Mouse (Mus musculus) limb, embryonic 14.5 days (tissue): Measurements from ENCODE around the gene Pitpnc1. TPM values are rescaled to one million over a fixed set of nuclear protein-coding genes. Genes with fewer than 3 reads are reported as not detected.

Source experiments
- ATAC-seq: fragments of 200-750 bp; cut with Nextera tagmentation; 2 replicates; pipeline ENCODE4 v1.8.0; 2017; ENCODE audit warnings: low read depth, moderate number of reproducible peaks, moderate TSS enrichment; ENCODE audit not compliant: low FRiP score
- DNase-seq: peaks from one replicate; pipeline ENCODE4 v3.0.0-alpha.2; 2015; ENCODE audit warnings: low spot score
- H3K27ac ChIP-seq: fragments of 300-500 bp; sonication (generic); replicated peaks from 2 replicates; pipeline ENCODE4 v1.5.1; 2014; ENCODE audit warnings: low read depth, mild to moderate bottlenecking, low read length, moderate library complexity, mixed read lengths
- H3K27me3 ChIP-seq: fragments of 300-500 bp; sonication (generic); 2 replicates; pipeline ENCODE4 v1.6.1; 2014; ENCODE audit warnings: low read length, mixed read lengths; ENCODE audit not compliant: control insufficient read depth, insufficient read depth
- H3K36me3 ChIP-seq: fragments of 300-500 bp; sonication (generic); 2 replicates; pipeline ENCODE4 v1.6.1; 2014; ENCODE audit warnings: mild to moderate bottlenecking, low read length, moderate library complexity, mixed read lengths; ENCODE audit not compliant: control insufficient read depth, insufficient read depth
- H3K4me1 ChIP-seq: fragments of 300-500 bp; sonication (generic); 2 replicates; pipeline ENCODE4 v1.6.1; 2014; ENCODE audit warnings: antibody characterized with exemption, low read length, mixed read lengths; ENCODE audit not compliant: control insufficient read depth, insufficient read depth
- H3K4me2 ChIP-seq: fragments of 300-500 bp; sonication (generic); replicated peaks from 2 replicates; pipeline ENCODE4 v1.6.1; 2014; ENCODE audit warnings: low read depth, mild to moderate bottlenecking, low read length, moderate library complexity; ENCODE audit not compliant: severe bottlenecking
- H3K4me3 ChIP-seq: fragments of 300-500 bp; sonication (generic); replicated peaks from 2 replicates; pipeline ENCODE4 v1.5.1; 2014; ENCODE audit warnings: low read length
- H3K9ac ChIP-seq: fragments of 300-500 bp; sonication (generic); 2 replicates; pipeline ENCODE4 v1.6.1; 2014; ENCODE audit warnings: mild to moderate bottlenecking, low read depth, low read length, moderate library complexity; ENCODE audit not compliant: severe bottlenecking
- H3K9me3 ChIP-seq: fragments of 300-500 bp; sonication (generic); 2 replicates; pipeline ENCODE4 v1.6.1; 2016; ENCODE audit warnings: low read length; ENCODE audit not compliant: control insufficient read depth
- POLR2A ChIP-seq: fragments of 200-500 bp; IDR thresholded peaks from 2 replicates; pipeline ENCODE4 v1.8.0; 2012; ENCODE audit warnings: inconsistent platforms, mild to moderate bottlenecking, moderate library complexity, borderline replicate concordance; ENCODE audit not compliant: insufficient read depth, insufficient read length; ENCODE audit errors: extremely low read depth
- WGBS: fragments of 180-500 bp; shearing (Covaris S2); extraction: QIAGEN DNeasy Blood & Tissue Kit; methylation state at CpG from one replicate; pipeline ENCODE4 v1.1.7; 2014; 5-methylcytosine and 5-hydroxymethylcytosine counted together
- polyA plus RNA-seq, 2 experiments: library from polyadenylated mRNA; depleted of rRNA in 1 of 2; stranded (reverse) in 1 of 2; unstranded in 1 of 2; fragments of >200 nt; fragmentation: Nextera tagmentation in 1 of 2; extraction: Ambion mirVana in 1 of 2; gene quantifications; 2 replicates each; pipeline versions ENCODE4 v1.2.1 to v1.2.3; 2012 to 2014

Pitpnc1 gene
- polyA plus RNA-seq, 2 experiments, result 20.4 to 25.2 TPM

DNA sequence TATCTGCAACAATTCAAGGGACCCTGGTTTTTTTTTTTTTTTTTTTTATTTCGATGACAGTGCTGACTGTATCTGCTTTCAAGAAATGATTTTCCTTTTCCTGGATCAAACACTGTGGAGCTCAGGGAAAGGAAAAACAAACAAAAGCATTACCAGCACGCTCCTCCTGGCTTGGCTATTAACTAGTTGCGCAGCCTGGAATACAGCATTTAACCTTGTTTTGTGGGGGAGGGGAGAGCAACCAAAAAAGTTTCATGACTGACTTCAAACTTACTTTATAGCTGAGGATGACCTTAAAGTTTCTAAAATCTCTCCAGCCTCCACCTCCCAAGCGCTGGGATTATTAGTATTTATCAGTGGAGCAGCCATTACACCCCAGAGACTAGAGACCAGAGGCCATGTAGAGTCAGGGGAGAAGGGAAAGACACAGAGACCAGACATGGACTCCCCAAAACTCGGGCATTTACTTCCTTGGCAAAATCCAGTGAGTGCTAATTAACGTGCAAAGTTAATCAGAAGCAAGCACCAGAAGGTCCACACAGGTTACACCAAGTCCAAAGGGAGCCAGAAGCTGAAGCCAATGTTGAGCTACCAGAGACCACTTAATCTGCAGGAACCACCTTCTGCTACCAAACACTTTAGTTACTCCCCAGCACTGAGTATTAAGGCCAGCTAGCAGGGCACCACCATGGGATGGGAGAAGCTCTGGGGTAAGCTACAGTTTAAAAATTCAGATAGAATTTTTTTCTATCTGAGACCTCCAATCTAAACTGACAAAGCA lies 3.7 kb downstream of the Pitpnc1 start:
- H3K9me3 ChIP-seq, result no peaks in the 10 kb centered on the region
- no peak for DNase-seq
- 74% methylated on average over 6 of the region's 6 CpGs for WGBS
- H3K36me3 ChIP-seq, result no peaks in the 10 kb centered on the region
- no peak for TF ChIP-seq POLR2A
- H3K4me2 ChIP-seq, result no peak overlapping the region
- no peak overlapping the region for H3K9ac ChIP-seq
- no peaks in the 10 kb centered on the region for H3K27me3 ChIP-seq
- no peak for ATAC-seq
- H3K27ac ChIP-seq, result no peak overlapping the region
- H3K4me3 ChIP-seq, result no peak overlapping the region
- peaks cover 8% of the 10 kb centered on the region for H3K4me1 ChIP-seq

DNA sequence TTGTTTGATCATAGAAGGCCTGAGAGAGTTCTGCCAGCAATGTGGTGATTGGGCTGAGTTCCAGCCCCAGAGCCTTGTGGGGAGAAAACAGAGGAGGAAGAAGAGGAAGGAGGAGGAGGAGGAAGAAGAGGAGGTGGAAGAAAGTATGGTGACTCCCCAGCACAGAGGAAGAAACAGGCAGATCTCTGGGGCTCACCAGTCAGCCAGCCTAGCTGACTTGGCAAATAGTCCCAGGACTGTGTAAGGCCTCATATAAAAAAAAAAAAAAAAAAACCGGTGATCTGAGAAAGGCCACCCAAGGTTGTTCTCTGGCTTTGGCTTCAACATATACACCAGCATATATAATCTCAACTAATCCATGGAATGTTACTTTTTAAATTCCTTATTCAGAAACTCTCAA lies 4.5 kb downstream of the Pitpnc1 start:
- WGBS, result 67% methylated on average over 1 of the region's 1 CpGs
- Histone ChIP-seq H3K9me3 (no peaks in the 10 kb centered on the region), H3K4me2 (no peak overlapping the region), H3K36me3 (no peaks in the 10 kb centered on the region), H3K4me3 (no peak overlapping the region), H3K9ac (no peak overlapping the region), H3K4me1 (peaks cover 5% of the 10 kb centered on the region), H3K27me3 (no peaks in the 10 kb centered on the region), H3K27ac (no peak overlapping the region)
- no peak for ATAC-seq
- TF ChIP-seq POLR2A, result no peak
- DNase-seq, result no peak

DNA sequence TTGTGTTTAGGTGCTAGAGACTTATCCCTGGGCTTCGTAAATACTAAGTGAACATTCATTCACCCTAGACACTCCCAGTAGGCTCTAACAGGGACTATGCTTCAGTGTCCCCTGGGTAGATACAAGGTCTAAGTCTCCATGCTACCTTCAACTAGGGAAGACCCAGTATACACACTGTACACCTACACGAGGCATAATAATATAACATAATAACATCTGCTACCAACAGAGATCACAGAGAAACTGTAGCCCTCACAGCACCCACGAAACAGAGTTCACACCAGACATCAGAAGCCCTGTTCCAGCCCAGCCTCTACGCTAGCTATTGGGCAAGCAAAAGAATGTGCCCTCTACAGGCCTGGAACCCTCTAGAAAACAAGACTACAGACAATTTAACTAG lies 5.5 kb downstream of the Pitpnc1 start:
- Histone ChIP-seq H3K9me3 (no peaks in the 10 kb centered on the region), H3K27ac (no peak overlapping the region), H3K4me2 (no peak overlapping the region), H3K4me1 (peaks cover 5% of the 10 kb centered on the region), H3K4me3 (no peak overlapping the region), H3K9ac (no peak overlapping the region), H3K36me3 (no peaks in the 10 kb centered on the region), H3K27me3 (no peaks in the 10 kb centered on the region)
- TF ChIP-seq POLR2A, result no peak
- WGBS, result 88% methylated on average over 4 of the region's 4 CpGs
- ATAC-seq, result no peak
- no peak for DNase-seq

DNA sequence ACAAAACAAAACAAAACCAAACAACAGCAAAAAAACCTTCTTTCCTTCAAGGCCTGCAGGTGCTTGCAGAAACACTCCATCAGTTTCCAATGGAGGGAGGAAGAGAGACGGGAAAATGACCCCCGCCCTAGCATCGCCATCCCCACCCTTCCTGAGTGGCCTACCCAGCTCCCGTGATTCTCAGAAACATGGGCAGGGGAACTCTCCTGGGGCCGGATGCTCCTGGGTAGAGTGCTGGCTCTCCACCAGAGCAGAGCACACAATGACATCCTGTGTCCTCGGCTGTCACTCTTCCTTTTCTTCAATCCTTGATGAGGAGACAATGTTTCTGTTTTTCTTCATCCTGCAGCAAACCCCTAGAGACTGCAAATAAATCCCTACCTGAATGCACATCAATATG lies 6.4 kb downstream of the Pitpnc1 start:
- H3K4me3 ChIP-seq, result no peak overlapping the region
- no peak overlapping the region for H3K27ac ChIP-seq
- DNase-seq (no peak), ATAC-seq (no peak)
- no peak overlapping the region for H3K4me2 ChIP-seq
- TF ChIP-seq POLR2A, result no peak
- peaks cover 5% of the 10 kb centered on the region for H3K4me1 ChIP-seq
- H3K36me3 ChIP-seq, result no peaks in the 10 kb centered on the region
- no peaks in the 10 kb centered on the region for H3K27me3 ChIP-seq
- no peak overlapping the region for H3K9ac ChIP-seq
- no peaks in the 10 kb centered on the region for H3K9me3 ChIP-seq
- WGBS, result 76% methylated on average over 6 of the region's 6 CpGs

DNA sequence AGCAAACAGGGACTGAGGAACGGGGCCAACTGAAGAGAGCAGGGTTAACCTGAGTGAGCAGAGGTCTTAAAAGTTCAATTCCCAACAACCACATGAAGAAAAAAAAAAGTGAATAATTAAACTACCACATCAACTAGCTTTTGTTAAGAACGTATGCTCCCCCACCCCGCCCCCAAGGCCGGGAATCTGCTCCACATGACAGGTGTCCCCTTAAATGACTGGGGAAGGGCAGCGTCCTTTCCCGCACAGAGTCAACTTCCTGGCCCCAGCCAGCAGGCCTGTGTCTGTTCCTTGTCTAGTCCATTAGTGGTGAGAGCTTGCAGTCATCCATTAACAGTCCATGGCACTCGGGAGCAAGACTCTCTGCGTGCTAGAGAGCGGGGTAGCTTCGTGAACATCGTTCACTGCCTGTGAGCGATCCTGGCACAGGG lies 7.2 kb downstream of the Pitpnc1 start:
- H3K9ac ChIP-seq, result no peak overlapping the region
- H3K27ac ChIP-seq, result no peak overlapping the region
- no peak for TF ChIP-seq POLR2A
- H3K27me3 ChIP-seq, result no peaks in the 10 kb centered on the region
- H3K4me3 ChIP-seq, result no peak overlapping the region
- WGBS, result 89% methylated on average over 12 of the region's 12 CpGs
- H3K9me3 ChIP-seq, result no peaks in the 10 kb centered on the region
- H3K4me1 ChIP-seq, result peaks cover 4% of the 10 kb centered on the region
- H3K36me3 ChIP-seq, result no peaks in the 10 kb centered on the region
- DNase-seq, result no peak
- H3K4me2 ChIP-seq, result no peak overlapping the region
- ATAC-seq, result no peak
